Mouse (Mus musculus) midbrain, postnatal 0 days (tissue): ENCODE measurements around the gene Arhgap40. TPM values are rescaled to one million over a fixed set of nuclear protein-coding genes. Genes with fewer than 3 reads are reported as not detected.

Experiments used
- ATAC-seq: fragments of 200-750 bp; cut with Nextera tagmentation; 2 replicates; pipeline ENCODE4 v1.8.0; 2017; ENCODE audit warnings: moderate number of reproducible peaks, mild to moderate bottlenecking, moderate TSS enrichment, moderate library complexity; ENCODE audit not compliant: low FRiP score
- DNase-seq: peaks from one replicate; pipeline ENCODE4 v3.0.0-alpha.2; 2015; ENCODE audit warnings: low spot score
- H3K27ac ChIP-seq: fragments of 300-500 bp; sonication (generic); 2 replicates; pipeline ENCODE4 v1.5.1; 2014; ENCODE audit warnings: low read depth, mild to moderate bottlenecking, low read length, mixed read lengths
- H3K27me3 ChIP-seq: fragments of 300-500 bp; sonication (generic); 2 replicates; pipeline ENCODE4 v1.6.1; 2014; ENCODE audit warnings: low read length, control low read depth, mixed read lengths; ENCODE audit not compliant: insufficient read depth
- H3K36me3 ChIP-seq: fragments of 300-500 bp; sonication (generic); 2 replicates; pipeline ENCODE4 v1.6.1; 2014; ENCODE audit warnings: low read length, control low read depth, mixed read lengths; ENCODE audit not compliant: insufficient read depth
- H3K4me1 ChIP-seq: fragments of 300-500 bp; sonication (generic); 2 replicates; pipeline ENCODE4 v1.6.1; 2014; ENCODE audit warnings: mild to moderate bottlenecking, control low read depth, antibody characterized with exemption, low read length, mixed read lengths; ENCODE audit not compliant: insufficient read depth
- H3K4me2 ChIP-seq: fragments of 300-500 bp; sonication (generic); 2 replicates; pipeline ENCODE4 v1.6.1; 2014; ENCODE audit warnings: low read depth, mild to moderate bottlenecking, low read length, mixed read lengths; ENCODE audit not compliant: poor library complexity, severe bottlenecking
- H3K4me3 ChIP-seq: fragments of 300-500 bp; sonication (generic); 2 replicates; pipeline ENCODE4 v1.5.1; 2014; ENCODE audit warnings: low read depth, mild to moderate bottlenecking, low read length, moderate library complexity
- H3K9ac ChIP-seq: fragments of 300-500 bp; sonication (generic); replicated peaks from 2 replicates; pipeline ENCODE4 v1.6.1; 2014; ENCODE audit warnings: mild to moderate bottlenecking, low read length, moderate library complexity, mixed read lengths; ENCODE audit not compliant: poor library complexity, severe bottlenecking
- H3K9me3 ChIP-seq: fragments of 300-500 bp; sonication (generic); 2 replicates; pipeline ENCODE4 v1.6.1; 2016; ENCODE audit warnings: low read length, control low read depth
- CTCF ChIP-seq: IDR thresholded peaks from 2 replicates; pipeline ENCODE4 v1.5.1; 2016; ENCODE audit warnings: antibody characterized with exemption, mild to moderate bottlenecking
- WGBS: fragments of 180-500 bp; shearing (Covaris S2); extraction: QIAGEN DNeasy Blood & Tissue Kit; methylation state at CpG from one replicate; pipeline ENCODE4 v1.1.7; 2014; 5-methylcytosine and 5-hydroxymethylcytosine counted together
- polyA plus RNA-seq: library from polyadenylated mRNA; unstranded; fragments of >200 nt; fragmentation: Nextera tagmentation; extraction: Ambion mirVana; gene quantifications from 2 replicates; pipeline ENCODE4 v1.2.1, GENCODE M21; 2015
- total RNA-seq: library from RNA; depleted of rRNA; stranded (reverse); fragments of >200 nt; gene quantifications from 2 replicates; pipeline ENCODE4 v1.2.3, GENCODE M21; 2014; rRNA removed

Arhgap40 gene
- total RNA-seq: 0.55 and 0.90 TPM in 2 replicates
- 0.65 and 1.4 TPM in 2 replicates for polyA plus RNA-seq

DNA sequence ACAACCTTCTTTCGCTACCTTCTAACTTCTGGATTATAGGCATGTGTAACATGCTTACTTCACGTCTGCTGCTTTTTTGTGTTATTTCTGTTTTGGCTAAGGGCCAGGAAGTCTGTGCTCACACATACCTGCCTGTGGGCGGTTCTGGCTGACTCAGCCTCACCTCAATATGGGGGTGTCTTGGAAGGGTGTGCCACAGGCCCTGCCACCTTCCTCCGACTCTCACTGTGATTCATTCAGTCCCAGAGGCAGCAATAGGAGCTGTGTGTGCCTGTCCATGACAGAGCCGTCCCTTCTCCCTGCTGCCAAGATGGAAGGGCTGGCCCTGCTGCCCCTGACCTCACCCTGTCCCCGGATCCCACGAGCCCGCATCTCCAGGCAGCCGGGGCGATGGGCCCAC lies at the start of gene Arhgap40:
Arhgap40 (plus strand) TSS at position 269 of the 400 bp plus-strand sequence.
- Histone ChIP-seq H3K4me2 (no peak within 1 kb of the TSS), H3K27ac (no peak within 1 kb of the TSS), H3K4me3 (no peak within 1 kb of the TSS), H3K36me3 (no peaks in the 10 kb centered on the region), H3K9me3 (no peaks in the 10 kb centered on the region), H3K4me1 (no peaks in the 10 kb centered on the region), H3K27me3 (no peaks in the 10 kb centered on the region), H3K9ac (no peak within 1 kb of the TSS)
- DNase-seq (no peak), ATAC-seq (no peak)
- TF ChIP-seq CTCF: no peak
- WGBS: 90% methylated on average over 10 of the region's 10 CpGs

GRCm38 (mm10) chr2:158474159-158474558 lies 38.4 kb upstream of the Arhgap40 start:
- Histone ChIP-seq H3K27me3 (no peaks in the 10 kb centered on the region), H3K9ac (no peak overlapping the region), H3K4me3 (no peak overlapping the region), H3K4me2 (no peak overlapping the region), H3K27ac (no peak overlapping the region), H3K36me3 (peaks cover 28% of the 10 kb centered on the region), H3K4me1 (no peaks in the 10 kb centered on the region), H3K9me3 (no peaks in the 10 kb centered on the region)
- DNase-seq: no peak
- no peak for TF ChIP-seq CTCF
- 91% methylated on average over 1 of the region's 1 CpGs for WGBS
- ATAC-seq: no peak

DNA sequence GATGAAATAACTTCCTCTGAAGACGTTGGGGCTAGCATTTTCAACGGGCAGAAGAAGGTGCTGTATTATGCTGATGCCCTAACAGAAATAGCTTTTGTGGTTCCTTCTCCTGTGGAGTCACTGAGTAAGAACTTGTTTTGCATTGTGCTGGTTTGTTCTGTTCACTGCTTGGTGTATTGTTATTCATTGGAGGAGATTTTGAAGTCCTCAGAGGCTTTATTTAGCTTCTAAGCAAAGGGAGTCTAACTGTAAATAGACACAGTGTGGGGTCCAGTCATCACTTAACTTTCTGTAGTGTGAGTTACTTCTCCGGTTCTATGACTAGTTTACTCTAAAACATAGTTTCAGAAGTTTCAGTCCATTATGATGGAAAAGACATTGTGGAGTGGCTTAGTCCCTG lies 35.0 kb upstream of the Arhgap40 start:
- H3K27ac ChIP-seq: no peak overlapping the region
- H3K4me2 ChIP-seq: no peak overlapping the region
- H3K9me3 ChIP-seq: no peaks in the 10 kb centered on the region
- H3K4me1 ChIP-seq: no peaks in the 10 kb centered on the region
- H3K4me3 ChIP-seq: no peak overlapping the region
- H3K36me3 ChIP-seq: peaks cover 38% of the 10 kb centered on the region
- no peak for TF ChIP-seq CTCF
- H3K9ac ChIP-seq: no peak overlapping the region
- WGBS: 77% methylated on average over 3 of the region's 3 CpGs
- no peaks in the 10 kb centered on the region for H3K27me3 ChIP-seq
- DNase-seq (no peak), ATAC-seq (no peak)

- H3K27me3 ChIP-seq: no peaks in the 10 kb centered on the region
- no peak overlapping the region for H3K4me2 ChIP-seq
- WGBS: 84% methylated on average over 5 of the region's 5 CpGs
- ATAC-seq (no peak), DNase-seq (peak; percentile 3)
- H3K4me3 ChIP-seq: no peak overlapping the region
- peaks cover 35% of the 10 kb centered on the region for H3K36me3 ChIP-seq
- no peak overlapping the region for H3K9ac ChIP-seq
- no peak overlapping the region for H3K27ac ChIP-seq
- no peaks in the 10 kb centered on the region for H3K4me1 ChIP-seq
- H3K9me3 ChIP-seq: no peaks in the 10 kb centered on the region
- TF ChIP-seq CTCF: no peak
These were observed 14.1 kb upstream of the Arhgap40 start for GRCm38 (mm10) chr2:158498457-158498856.

DNA sequence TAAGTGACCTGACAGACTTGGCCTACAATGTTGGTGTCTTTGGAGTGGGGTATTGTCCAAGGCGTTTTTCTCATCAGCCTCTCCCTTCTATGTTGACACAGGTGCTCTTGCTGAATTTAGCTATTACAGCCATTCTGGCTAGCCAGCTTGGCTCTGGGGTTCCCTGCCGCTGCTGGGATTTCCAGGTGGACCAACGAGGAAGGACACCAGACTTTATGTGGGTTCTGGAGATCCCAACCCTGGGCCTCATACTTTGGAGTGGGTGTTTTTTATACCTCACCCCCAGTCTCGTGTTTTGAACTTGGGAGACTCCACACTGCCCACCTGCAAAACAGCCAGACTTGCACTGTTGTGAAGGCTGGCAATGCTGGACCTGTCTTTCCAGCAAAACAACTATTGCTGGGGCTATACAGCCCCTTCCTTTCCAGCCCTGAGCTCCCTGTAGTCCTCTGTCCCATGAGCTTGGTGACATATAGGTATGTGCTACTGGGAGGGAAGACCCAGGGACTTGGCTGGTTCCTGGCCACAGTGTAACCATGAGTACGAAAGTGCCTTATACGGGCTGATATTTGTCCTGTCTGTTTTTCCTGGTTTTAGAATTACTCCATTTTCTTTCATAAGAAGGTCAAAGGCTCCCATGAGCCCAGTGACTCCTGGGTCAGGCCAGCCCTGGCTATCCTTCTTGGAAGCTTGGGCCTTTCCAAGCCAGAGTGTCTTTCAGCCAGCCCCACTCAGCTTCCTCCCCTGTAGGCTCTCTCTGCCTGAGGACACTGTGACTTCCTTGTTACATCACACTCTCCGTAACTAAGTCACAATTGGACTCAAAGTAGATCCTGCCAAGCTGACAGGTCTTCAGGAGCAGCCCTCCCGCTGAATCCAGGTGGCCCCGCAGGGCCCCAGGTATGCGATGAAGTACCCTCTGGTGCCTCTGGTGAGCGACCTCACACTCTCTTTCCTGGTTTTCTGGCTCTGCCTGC lies 10.5 kb upstream of the Arhgap40 start, which contains the start of gene Adig:
Adig (plus strand) TSS at position 777 of the 977 bp plus-strand sequence.
- Histone ChIP-seq H3K27ac (no peak within 1 kb of the TSS), H3K4me1 (no peaks in the 10 kb centered on the region)
- 79% methylated on average over 11 of the region's 11 CpGs for WGBS

GRCm38 (mm10) chr2:158503226-158503625 lies 9.4 kb upstream of the Arhgap40 start:
- Histone ChIP-seq H3K36me3 (no peaks in the 10 kb centered on the region; the same call in 1 of the 2 replicates), H3K9ac (no peak overlapping the region), H3K4me1 (no peaks in the 10 kb centered on the region), H3K9me3 (no peaks in the 10 kb centered on the region), H3K4me2 (no peak overlapping the region), H3K27ac (no peak overlapping the region), H3K4me3 (no peak overlapping the region), H3K27me3 (no peaks in the 10 kb centered on the region)
- no peak for TF ChIP-seq CTCF
- WGBS: 86% methylated on average over 7 of the region's 7 CpGs
- DNase-seq: no peak
- no peak for ATAC-seq

More for the DNA sequence above, 10.5 kb upstream of the Arhgap40 start, which contains the start of gene Adig:
- Histone ChIP-seq H3K27me3 (no peaks in the 10 kb centered on the region), H3K4me3 (no peak within 1 kb of the TSS), H3K4me2 (no peak within 1 kb of the TSS), H3K36me3 (peaks cover 8% of the 10 kb centered on the region; the same call in 1 of the 2 replicates), H3K9me3 (no peaks in the 10 kb centered on the region), H3K9ac (no peak within 1 kb of the TSS)
- ATAC-seq: no peak
- no peak for DNase-seq
- no peak for TF ChIP-seq CTCF
